Mouse (Mus musculus) forebrain, embryonic 13.5 days (tissue): Measurements from ENCODE around the gene Pspn. TPM values are rescaled to one million over a fixed set of nuclear protein-coding genes. Genes with fewer than 3 reads are reported as not detected.

Source experiments
- ATAC-seq: fragments of 200-750 bp; cut with Nextera tagmentation; 2 replicates; pipeline ENCODE4 v1.8.0; 2017
- H3K27ac ChIP-seq: fragments of 300-500 bp; sonication (generic); 2 replicates; pipeline ENCODE4 v1.5.1; 2015; ENCODE audit warnings: inconsistent platforms, mild to moderate bottlenecking, moderate library complexity
- H3K27me3 ChIP-seq: fragments of 300-500 bp; sonication (generic); 2 replicates; pipeline ENCODE4 v1.6.1; 2015; ENCODE audit warnings: mild to moderate bottlenecking, inconsistent platforms
- H3K36me3 ChIP-seq: fragments of 300-500 bp; sonication (generic); 2 replicates; pipeline ENCODE4 v1.6.1; 2015; ENCODE audit warnings: mild to moderate bottlenecking, inconsistent platforms; ENCODE audit not compliant: poor library complexity, severe bottlenecking
- H3K4me1 ChIP-seq: fragments of 300-500 bp; sonication (generic); 2 replicates; pipeline ENCODE4 v1.6.1; 2015; ENCODE audit warnings: inconsistent platforms
- H3K4me2 ChIP-seq: fragments of 300-500 bp; sonication (generic); 2 replicates; pipeline ENCODE4 v1.6.1; 2015; ENCODE audit warnings: inconsistent platforms, mild to moderate bottlenecking, moderate library complexity
- H3K4me3 ChIP-seq: fragments of 300-500 bp; sonication (generic); 2 replicates; pipeline ENCODE4 v1.5.1; 2015; ENCODE audit warnings: mild to moderate bottlenecking, inconsistent platforms
- H3K9ac ChIP-seq: fragments of 300-500 bp; sonication (generic); 2 replicates; pipeline ENCODE4 v1.6.1; 2015; ENCODE audit warnings: mild to moderate bottlenecking, inconsistent platforms
- H3K9me3 ChIP-seq: fragments of 300-500 bp; sonication (generic); replicated peaks from 2 replicates; pipeline ENCODE4 v1.6.1; 2016; ENCODE audit warnings: inconsistent platforms
- WGBS: fragments of 180-500 bp; shearing (Covaris S2); methylation state at CpG from one replicate; pipeline ENCODE4 v1.1.7; 2015; 5-methylcytosine and 5-hydroxymethylcytosine counted together
- polyA plus RNA-seq: library from polyadenylated mRNA; unstranded; fragments of >200 nt; fragmentation: Nextera tagmentation; extraction: Ambion mirVana; gene quantifications from 2 replicates; pipeline ENCODE4 v1.2.1, GENCODE M21; 2015

Pspn gene
- polyA plus RNA-seq, 1 experiment from 2014 or later: not detected

DNA sequence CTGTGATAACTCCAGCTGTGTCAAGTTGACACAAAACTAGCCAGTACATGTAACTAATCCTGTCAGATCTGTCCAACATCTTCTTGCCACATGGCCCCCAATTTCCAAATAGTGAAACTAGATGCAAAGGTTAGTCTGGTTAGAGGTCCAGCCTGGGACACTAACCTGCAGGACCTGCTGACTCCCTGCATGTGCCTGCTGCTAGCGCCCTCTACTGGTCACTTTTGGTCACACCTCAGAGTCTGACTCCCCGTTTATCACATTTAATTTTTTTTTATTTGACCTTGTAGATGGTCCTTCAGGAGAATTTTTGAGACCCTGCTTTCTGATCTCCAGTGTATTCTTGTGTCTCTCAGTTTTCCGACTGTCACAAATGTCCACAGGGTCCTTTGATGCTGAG, 48.9 kb downstream of the Pspn start:
- ATAC-seq: no peak
- Histone ChIP-seq H3K4me1 (no peaks in the 10 kb centered on the region), H3K4me3 (no peak overlapping the region), H3K27me3 (peaks cover 3% of the 10 kb centered on the region), H3K9me3 (no peaks in the 10 kb centered on the region), H3K9ac (no peak overlapping the region), H3K27ac (no peak overlapping the region), H3K36me3 (no peaks in the 10 kb centered on the region), H3K4me2 (no peak overlapping the region)
- WGBS: 14% methylated on average over 3 of the region's 3 CpGs

Other genes starting within 250 kb of the Pspn start
- 1.7 TPM in 2 replicates for gene Nrtn, start 242.5 kb downstream of the Pspn start, polyA plus RNA-seq
- 50.0 and 56.9 TPM in 2 replicates for gene Dus3l, start 235.3 kb downstream of the Pspn start, polyA plus RNA-seq
- gene Prr22, start 229.8 kb downstream of the Pspn start, polyA plus RNA-seq: 1.2 and 1.3 TPM in 2 replicates
- 5.8 and 6.9 TPM in 2 replicates for gene Rfx2, start 169.0 kb downstream of the Pspn start, polyA plus RNA-seq
- not detected in 2 replicates for gene Acsbg2, start 125.6 kb downstream of the Pspn start, polyA plus RNA-seq
- gene 1700061G19Rik, start 124.5 kb downstream of the Pspn start, polyA plus RNA-seq: 0.33 and 0.45 TPM in 2 replicates
- 69.5 and 70.1 TPM in 2 replicates for gene Mllt1, start 64.6 kb downstream of the Pspn start, polyA plus RNA-seq
- gene Acer1, start 17.9 kb downstream of the Pspn start, polyA plus RNA-seq: not detected in 2 replicates
- 171 and 183 TPM in 2 replicates for gene Clpp, start 9.7 kb downstream of the Pspn start, polyA plus RNA-seq
- 41.0 and 41.2 TPM in 2 replicates for gene Alkbh7, start 2.7 kb downstream of the Pspn start, polyA plus RNA-seq
- 77.6 and 85.6 TPM in 2 replicates for gene Gtf2f1, start 11.3 kb upstream of the Pspn start, polyA plus RNA-seq
- gene Gm17949, start 11.5 kb upstream of the Pspn start, polyA plus RNA-seq: 0.52 and 0.54 TPM in 2 replicates
- 36.4 and 39.1 TPM in 2 replicates for gene Khsrp, start 31.5 kb upstream of the Pspn start, polyA plus RNA-seq
- not detected in 2 replicates for gene Slc25a41, start 41.6 kb upstream of the Pspn start, polyA plus RNA-seq
- gene Crb3, start 59.1 kb upstream of the Pspn start, polyA plus RNA-seq: 0.68 and 2.1 TPM in 2 replicates
- gene Slc25a23, start 59.8 kb upstream of the Pspn start, polyA plus RNA-seq: 18.8 and 21.6 TPM in 2 replicates
- gene Dennd1c, start 78.5 kb upstream of the Pspn start, polyA plus RNA-seq: 4.7 and 4.8 TPM in 2 replicates
- gene Tubb4a, start 87.8 kb upstream of the Pspn start, polyA plus RNA-seq: 148 and 161 TPM in 2 replicates
- 9.2 and 9.7 TPM in 2 replicates for gene Tnfsf9, start 105.3 kb upstream of the Pspn start, polyA plus RNA-seq
- not detected in 2 replicates for gene Cd70, start 149.8 kb upstream of the Pspn start, polyA plus RNA-seq
- gene Tnfsf14, start 194.2 kb upstream of the Pspn start, polyA plus RNA-seq: not detected in 2 replicates
- 0.18 and 0.53 TPM in 2 replicates for gene C3, start 228.1 kb upstream of the Pspn start, polyA plus RNA-seq
- 17.8 and 20.7 TPM in 2 replicates for gene Gpr108, start 248.4 kb upstream of the Pspn start, polyA plus RNA-seq
- gene Trip10, start 249.4 kb upstream of the Pspn start, polyA plus RNA-seq: 18.7 and 21.7 TPM in 2 replicates